In the genomic region with DNA sequence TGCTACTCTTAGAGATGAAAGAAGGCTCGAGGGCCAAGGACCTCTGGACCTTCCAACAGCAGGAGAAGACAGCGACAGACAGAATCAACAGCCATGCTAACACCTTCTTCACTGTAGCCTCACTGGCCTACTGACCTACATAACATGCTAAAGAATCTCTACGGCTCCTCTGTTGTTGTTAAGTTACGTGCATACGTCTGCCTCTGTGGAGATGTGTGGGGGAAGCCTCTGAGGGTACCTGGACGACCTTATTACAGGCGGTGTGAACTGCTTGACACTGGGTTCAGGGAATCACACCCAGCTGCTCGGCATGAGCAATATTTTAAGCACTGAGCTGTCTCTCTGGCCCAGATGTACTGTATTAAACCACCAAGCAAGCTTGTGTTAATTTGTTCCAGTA, we compare ENCODE assay signal across 19 mouse cellular contexts. TPM values are rescaled to one million over a fixed set of nuclear protein-coding genes. Genes with fewer than 3 reads are reported as not detected.
DNase-seq lines count a peak whose midpoint lies in the region; ATAC-seq and TF ChIP-seq lines count a peak whose summit lies in the region.
"Had no signal": no experiment of that assay in that cellular context is flagged by ENCODE, and none has a peak within 500 bp of the region (broad histone marks: within the 10 kb centered on the region; RNA-seq: fewer than 3 reads in every experiment).

No protein-coding gene starts in this region.

- H3K4me1 ChIP-seq in kidney, postnatal 0 days (replicated peaks; ENCODE audit: insufficient read depth, low read length) = peaks cover 44% of the 10 kb centered on the region
- H3K4me1 ChIP-seq in midbrain, embryonic 11.5 days (ENCODE audit: control insufficient read depth, insufficient read depth, low read length) = peaks cover 5% of the 10 kb centered on the region; the same call in 1 of the 2 replicates
- peaks cover 8% of the 10 kb centered on the region; the same call in 1 of the 2 replicates for H3K4me1 ChIP-seq in midbrain, embryonic 14.5 days (ENCODE audit: control insufficient read depth, insufficient read depth, low read length)
- no peaks in the 10 kb centered on the region for H3K4me1 ChIP-seq in forebrain, postnatal 0 days (ENCODE audit: insufficient read depth)

- H3K36me3 ChIP-seq in kidney, postnatal 0 days (ENCODE audit: insufficient read depth, low read length) = no peaks in the 10 kb centered on the region
- H3K36me3 ChIP-seq in midbrain, embryonic 11.5 days (ENCODE audit: control insufficient read depth, insufficient read depth, low read length) = no peaks in the 10 kb centered on the region
- no peaks in the 10 kb centered on the region for H3K36me3 ChIP-seq in midbrain, embryonic 14.5 days (ENCODE audit: control insufficient read depth, insufficient read depth, low read length)
- H3K36me3 ChIP-seq in forebrain, postnatal 0 days (ENCODE audit: insufficient read depth) = no peaks in the 10 kb centered on the region
- H3K36me3 ChIP-seq: forebrain, embryonic 15.5 days; heart, embryonic 12.5 days; hindbrain, embryonic 15.5 days had no signal

- no peaks in the 10 kb centered on the region for H3K27me3 ChIP-seq in kidney, postnatal 0 days (ENCODE audit: insufficient read depth, low read length)
- no peaks in the 10 kb centered on the region; the same call in 1 of the 2 replicates for H3K27me3 ChIP-seq in midbrain, embryonic 11.5 days (ENCODE audit: control insufficient read depth, insufficient read depth, low read length)
- H3K27me3 ChIP-seq in midbrain, embryonic 14.5 days (ENCODE audit: control insufficient read depth, insufficient read depth, low read length) = no peaks in the 10 kb centered on the region
- H3K27me3 ChIP-seq in forebrain, postnatal 0 days (ENCODE audit: insufficient read depth, low read length) = no peaks in the 10 kb centered on the region
- H3K27me3 ChIP-seq: forebrain, embryonic 15.5 days; heart, embryonic 12.5 days; hindbrain, embryonic 15.5 days; Patski had no signal

- peak overlapping the region; percentile 19; the same call in 1 of the 2 replicates for H3K27ac ChIP-seq in kidney, postnatal 0 days
- H3K27ac ChIP-seq in midbrain, embryonic 11.5 days (ENCODE audit: low read depth, low read length) = no peak overlapping the region
- no peak overlapping the region for H3K27ac ChIP-seq in midbrain, embryonic 14.5 days (replicated peaks; ENCODE audit: low read depth, low read length)
- H3K27ac ChIP-seq in forebrain, postnatal 0 days (ENCODE audit: low read depth, low read length) = no peak overlapping the region
- H3K27ac ChIP-seq: forebrain, embryonic 15.5 days; hindbrain, embryonic 15.5 days had no signal

- peak; percentile 83 for DNase-seq in heart, adult 11 months
- no peak for DNase-seq in heart, postnatal 25 days (ENCODE audit: low spot score)
- no peak for DNase-seq in kidney, postnatal 0 days (ENCODE audit: low spot score)
- DNase-seq in kidney, adult 18-20 months = no peak
- peak; percentile 69 for DNase-seq in midbrain, embryonic 11.5 days (ENCODE audit: low spot score, missing footprints)
- no peak for DNase-seq in midbrain, embryonic 14.5 days
- DNase-seq in retina, embryonic 14.5 days (ENCODE audit: low spot score) = peak; percentile 20
- DNase-seq in forebrain, postnatal 0 days = no peak
- DNase-seq: adrenal gland, postnatal 14 days; cerebellum, adult 18-20 months; cerebellum, adult 9-11 months; gastrocnemius, postnatal 36 days; heart, adult 18-20 months; heart, postnatal 36 days had no signal

- WGBS in kidney, postnatal 0 days = 46% methylated on average over 8 of the region's 8 CpGs
- 79% methylated on average over 8 of the region's 8 CpGs for WGBS in midbrain, embryonic 11.5 days
- 81% methylated on average over 8 of the region's 8 CpGs for WGBS in midbrain, embryonic 14.5 days
- 76% methylated on average over 8 of the region's 8 CpGs for WGBS in forebrain, postnatal 0 days

- H3K4me3 ChIP-seq in kidney, postnatal 0 days (replicated peaks; ENCODE audit: low read depth, low read length) = no peak overlapping the region
- no peak overlapping the region for H3K4me3 ChIP-seq in midbrain, embryonic 11.5 days (ENCODE audit: low read depth, low read length)
- no peak overlapping the region for H3K4me3 ChIP-seq in midbrain, embryonic 14.5 days (replicated peaks; ENCODE audit: low read depth, low read length)
- H3K4me3 ChIP-seq in forebrain, postnatal 0 days (ENCODE audit: low read depth, low read length) = no peak overlapping the region
- H3K4me3 ChIP-seq: forebrain, embryonic 15.5 days; heart, embryonic 12.5 days; hindbrain, embryonic 15.5 days had no signal

- H3K9ac ChIP-seq in kidney, postnatal 0 days (ENCODE audit: low read depth, low read length) = no peak overlapping the region
- no peak overlapping the region for H3K9ac ChIP-seq in midbrain, embryonic 11.5 days (ENCODE audit: low read length)
- H3K9ac ChIP-seq in midbrain, embryonic 14.5 days (replicated peaks; ENCODE audit: low read length) = no peak overlapping the region
- no peak overlapping the region for H3K9ac ChIP-seq in forebrain, postnatal 0 days
- H3K9ac ChIP-seq: forebrain, embryonic 15.5 days; heart, embryonic 12.5 days; hindbrain, embryonic 15.5 days had no signal

- no peaks in the 10 kb centered on the region for H3K9me3 ChIP-seq in kidney, postnatal 0 days (replicated peaks; ENCODE audit: low read length)
- no peaks in the 10 kb centered on the region for H3K9me3 ChIP-seq in midbrain, embryonic 11.5 days (ENCODE audit: control insufficient read depth, low read length)
- H3K9me3 ChIP-seq in midbrain, embryonic 14.5 days (ENCODE audit: control insufficient read depth, low read length) = no peaks in the 10 kb centered on the region
- H3K9me3 ChIP-seq in forebrain, postnatal 0 days (ENCODE audit: low read length) = no peaks in the 10 kb centered on the region
- H3K9me3 ChIP-seq: forebrain, embryonic 15.5 days; heart, embryonic 12.5 days; hindbrain, embryonic 15.5 days had no signal

- no peak overlapping the region for H3K4me2 ChIP-seq in kidney, postnatal 0 days (ENCODE audit: low read length)
- H3K4me2 ChIP-seq in midbrain, embryonic 11.5 days = no peak overlapping the region
- H3K4me2 ChIP-seq in midbrain, embryonic 14.5 days (ENCODE audit: low read length) = no peak overlapping the region
- H3K4me2 ChIP-seq in forebrain, postnatal 0 days (ENCODE audit: low read depth) = no peak overlapping the region
- H3K4me2 ChIP-seq: forebrain, embryonic 15.5 days; heart, embryonic 12.5 days; hindbrain, embryonic 15.5 days had no signal

- TF ChIP-seq CTCF in kidney, postnatal 0 days (IDR thresholded peaks at IDR 0.05; ENCODE audit: low read depth) = no peak
- no peak for TF ChIP-seq CTCF in forebrain, postnatal 0 days (IDR thresholded peaks at IDR 0.05; ENCODE audit: low read depth)

- intact Hi-C loops in heart, postnatal 25 days (cut with DNase I) = no loop called here

- ATAC-seq in kidney, postnatal 0 days (replicated peaks; ENCODE audit: low FRiP score, low read depth) = no peak
- no peak for ATAC-seq in midbrain, embryonic 11.5 days (ENCODE audit: low FRiP score)
- ATAC-seq in midbrain, embryonic 14.5 days (ENCODE audit: low FRiP score, low TSS enrichment) = no peak
- no peak for ATAC-seq in forebrain, postnatal 0 days
- ATAC-seq: activated CD4-positive, CD25-positive, alpha-beta regulatory T cell, adult 4 months; forebrain, embryonic 15.5 days; Patski had no signal

RNA-seq across cellular contexts. Expression of a gene that starts 2.9 kb away (rescaled TPM):
- 1 to 10 TPM; 9.1 to 9.8 TPM for total RNA-seq in heart, postnatal 25 days (2021)
- 13.2 and 14.2 TPM in 2 replicates for polyA plus RNA-seq in kidney, postnatal 0 days (2015; fragmentation: Nextera tagmentation; extraction: Ambion mirVana)
- polyA plus RNA-seq in midbrain, embryonic 11.5 days (2014; fragmentation: Nextera tagmentation; extraction: Ambion mirVana) = 2.2 and 2.5 TPM in 2 replicates
- polyA plus RNA-seq in midbrain, embryonic 14.5 days (2014; fragmentation: Nextera tagmentation; extraction: Ambion mirVana) = 12.3 and 16.2 TPM in 2 replicates
- 13.3 and 18.4 TPM in 2 replicates for total RNA-seq in forebrain, postnatal 0 days (2014; rRNA removed)
- 13.5 and 15.6 TPM in 2 replicates for polyA plus RNA-seq in forebrain, postnatal 0 days (2015; fragmentation: Nextera tagmentation; extraction: Ambion mirVana)

RNA-seq across cellular contexts. Expression of a gene that starts 14.7 kb away (rescaled TPM):
- 10 to 100 TPM; 87.4 to 96.1 TPM for total RNA-seq in heart, postnatal 25 days (2021)
- 108 and 109 TPM in 2 replicates for polyA plus RNA-seq in kidney, postnatal 0 days (2015; fragmentation: Nextera tagmentation; extraction: Ambion mirVana)
- polyA plus RNA-seq in midbrain, embryonic 11.5 days (2014; fragmentation: Nextera tagmentation; extraction: Ambion mirVana) = 200 and 203 TPM in 2 replicates
- polyA plus RNA-seq in midbrain, embryonic 14.5 days (2014; fragmentation: Nextera tagmentation; extraction: Ambion mirVana) = 96.6 and 108 TPM in 2 replicates
- total RNA-seq in forebrain, postnatal 0 days (2014; rRNA removed) = 52.8 and 64.5 TPM in 2 replicates
- 56.8 and 60.1 TPM in 2 replicates for polyA plus RNA-seq in forebrain, postnatal 0 days (2015; fragmentation: Nextera tagmentation; extraction: Ambion mirVana)

RNA-seq across cellular contexts. Expression of a gene that starts 33.6 kb away (rescaled TPM):
- under 1 TPM; 0.22 to 0.68 TPM for total RNA-seq in heart, postnatal 25 days (2021)
- polyA plus RNA-seq in kidney, postnatal 0 days (2015; fragmentation: Nextera tagmentation; extraction: Ambion mirVana) = 2.9 and 3.6 TPM in 2 replicates
- 7.3 and 8.3 TPM in 2 replicates for polyA plus RNA-seq in midbrain, embryonic 11.5 days (2014; fragmentation: Nextera tagmentation; extraction: Ambion mirVana)
- polyA plus RNA-seq in midbrain, embryonic 14.5 days (2014; fragmentation: Nextera tagmentation; extraction: Ambion mirVana) = 9.9 and 10.8 TPM in 2 replicates
- 9.9 and 14.2 TPM in 2 replicates for total RNA-seq in forebrain, postnatal 0 days (2014; rRNA removed)
- polyA plus RNA-seq in forebrain, postnatal 0 days (2015; fragmentation: Nextera tagmentation; extraction: Ambion mirVana) = 8.6 and 10.2 TPM in 2 replicates

RNA-seq across cellular contexts. Expression of a gene that starts 36.5 kb away (rescaled TPM):
- total RNA-seq in heart, postnatal 25 days (2021) = 10 to 100 TPM in 1 of 2 experiments, 1 to 10 TPM in 1; 8.9 to 11.2 TPM
- polyA plus RNA-seq in kidney, postnatal 0 days (2015; fragmentation: Nextera tagmentation; extraction: Ambion mirVana) = 39.8 and 40.6 TPM in 2 replicates
- polyA plus RNA-seq in midbrain, embryonic 11.5 days (2014; fragmentation: Nextera tagmentation; extraction: Ambion mirVana) = 74.4 and 82.7 TPM in 2 replicates
- 17.6 and 23.4 TPM in 2 replicates for polyA plus RNA-seq in midbrain, embryonic 14.5 days (2014; fragmentation: Nextera tagmentation; extraction: Ambion mirVana)
- total RNA-seq in forebrain, postnatal 0 days (2014; rRNA removed) = 12.4 and 18.1 TPM in 2 replicates
- 13.7 and 15.3 TPM in 2 replicates for polyA plus RNA-seq in forebrain, postnatal 0 days (2015; fragmentation: Nextera tagmentation; extraction: Ambion mirVana)

RNA-seq across cellular contexts. Expression of a gene that starts 49.9 kb away (rescaled TPM):
- 1 to 10 TPM; 3.5 to 4.1 TPM for total RNA-seq in heart, postnatal 25 days (2021)
- polyA plus RNA-seq in kidney, postnatal 0 days (2015; fragmentation: Nextera tagmentation; extraction: Ambion mirVana) = 19.9 and 24.5 TPM in 2 replicates
- 1.1 and 1.8 TPM in 2 replicates for polyA plus RNA-seq in midbrain, embryonic 11.5 days (2014; fragmentation: Nextera tagmentation; extraction: Ambion mirVana)
- 0.73 and 1.2 TPM in 2 replicates for polyA plus RNA-seq in midbrain, embryonic 14.5 days (2014; fragmentation: Nextera tagmentation; extraction: Ambion mirVana)
- 2.2 and 2.6 TPM in 2 replicates for total RNA-seq in forebrain, postnatal 0 days (2014; rRNA removed)
- polyA plus RNA-seq in forebrain, postnatal 0 days (2015; fragmentation: Nextera tagmentation; extraction: Ambion mirVana) = 2.0 and 2.9 TPM in 2 replicates

Comparison
In these comparisons a context has a peak if more than half of its experiments do, and no peak if none do; other contexts are left out.
1. DNase-seq: peak in heart, adult 11 months (single experiment), midbrain, embryonic 11.5 days (single experiment) and retina, embryonic 14.5 days (single experiment); none in heart, postnatal 25 days (single experiment), kidney, postnatal 0 days (single experiment), kidney, adult 18-20 months (single experiment), midbrain, embryonic 14.5 days (single experiment) and forebrain, postnatal 0 days (single experiment).